In genomic region chr7:109954622-109955401, GRCm38 (mm10) we compare ENCODE assay signal across 14 mouse cellular contexts. TPM values are rescaled to one million over a fixed set of nuclear protein-coding genes. Genes with fewer than 3 reads are reported as not detected.
A peak's percentile ranks its signal among the peaks of the same experiment; 100 is the strongest.
DNase-seq lines count a peak whose midpoint lies in the region; ATAC-seq and TF ChIP-seq lines count a peak whose summit lies in the region.
"Had no signal": no experiment of that assay in that cellular context is flagged by ENCODE, and none has a peak within 500 bp of the region (broad histone marks: within the 10 kb centered on the region; RNA-seq: fewer than 3 reads in every experiment).

No protein-coding gene starts in this region.

- no peaks in the 10 kb centered on the region for H3K9me3 ChIP-seq in liver, postnatal 0 days (ENCODE audit: low read length)
- H3K9me3 ChIP-seq in intestine, embryonic 16.5 days (ENCODE audit: control insufficient read depth, low read length): no peaks in the 10 kb centered on the region
- H3K9me3 ChIP-seq in forebrain, embryonic 14.5 days (replicated peaks; ENCODE audit: control insufficient read depth, low read length): no peaks in the 10 kb centered on the region
- H3K9me3 ChIP-seq: limb, embryonic 13.5 days had no signal

- no peak overlapping the region for H3K9ac ChIP-seq in liver, adult 2 months (ENCODE audit: low read depth, low read length)
- no peak overlapping the region for H3K9ac ChIP-seq in liver, postnatal 0 days (replicated peaks)
- H3K9ac ChIP-seq in intestine, embryonic 16.5 days (ENCODE audit: low read depth, low read length): no peak overlapping the region
- no peak overlapping the region for H3K9ac ChIP-seq in forebrain, embryonic 14.5 days (ENCODE audit: low read length)
- H3K9ac ChIP-seq: forebrain, postnatal 0 days; limb, embryonic 13.5 days had no signal

- H3K27me3 ChIP-seq in cerebellum, adult 2 months (ENCODE audit: control insufficient read depth, insufficient read depth, low read length): no peaks in the 10 kb centered on the region
- H3K27me3 ChIP-seq in liver, adult 2 months (ENCODE audit: control insufficient read depth, insufficient read depth, low read length): no peaks in the 10 kb centered on the region
- no peaks in the 10 kb centered on the region for H3K27me3 ChIP-seq in liver, postnatal 0 days (ENCODE audit: insufficient read depth, low read length)
- H3K27me3 ChIP-seq in intestine, embryonic 16.5 days (replicated peaks; ENCODE audit: control insufficient read depth, insufficient read depth, low read length): no peaks in the 10 kb centered on the region
- no peaks in the 10 kb centered on the region for H3K27me3 ChIP-seq in forebrain, embryonic 14.5 days (replicated peaks; ENCODE audit: control insufficient read depth, insufficient read depth, low read length)
- H3K27me3 ChIP-seq: limb, embryonic 13.5 days had no signal

- peak overlapping the region; percentile 55; the same call in 1 of the 2 replicates for H3K27ac ChIP-seq in cerebellum, adult 2 months (ENCODE audit: insufficient read depth, low read length)
- H3K27ac ChIP-seq in liver, adult 2 months (replicated peaks; ENCODE audit: insufficient read depth, low read depth, low read length): peak overlapping the region; percentile 17; the same call in 1 of the 2 replicates
- no peak overlapping the region for H3K27ac ChIP-seq in liver, postnatal 0 days (ENCODE audit: low read depth)
- H3K27ac ChIP-seq in intestine, embryonic 16.5 days (ENCODE audit: low read length): 0 out of 2 replicates have a peak overlapping the region, but pooled peaks have one; percentile 36
- H3K27ac ChIP-seq in forebrain, embryonic 14.5 days (ENCODE audit: low read depth, low read length): no peak overlapping the region
- H3K27ac ChIP-seq: left cerebral cortex, adult 2 months; limb, embryonic 13.5 days had no signal

- WGBS in cerebellum, adult 2 months: 38% methylated on average over 6 of the region's 6 CpGs
- 47% methylated on average over 6 of the region's 6 CpGs for WGBS in liver, adult 2 months
- WGBS in liver, postnatal 0 days (ENCODE audit: insufficient replicate concordance): 57% methylated on average over 6 of the region's 6 CpGs
- WGBS in intestine, embryonic 16.5 days: 51% methylated on average over 6 of the region's 6 CpGs
- 70% methylated on average over 6 of the region's 6 CpGs for WGBS in forebrain, embryonic 14.5 days

- H3K4me3 ChIP-seq in cerebellum, adult 2 months (replicated peaks; ENCODE audit: insufficient read depth, low read depth, low read length): no peak overlapping the region
- no peak overlapping the region for H3K4me3 ChIP-seq in liver, adult 2 months (ENCODE audit: insufficient read depth, low read depth, low read length)
- no peak overlapping the region for H3K4me3 ChIP-seq in liver, postnatal 0 days (ENCODE audit: low read depth, low read length)
- no peak overlapping the region for H3K4me3 ChIP-seq in intestine, embryonic 16.5 days (ENCODE audit: low read length)
- no peak overlapping the region for H3K4me3 ChIP-seq in forebrain, embryonic 14.5 days (ENCODE audit: low read depth, low read length)
- H3K4me3 ChIP-seq: left cerebral cortex, adult 2 months; limb, embryonic 13.5 days had no signal

- no peak overlapping the region for H3K4me2 ChIP-seq in liver, postnatal 0 days (ENCODE audit: low read depth, low read length)
- H3K4me2 ChIP-seq in intestine, embryonic 16.5 days (ENCODE audit: low read depth, low read length): no peak overlapping the region
- H3K4me2 ChIP-seq in forebrain, embryonic 14.5 days (ENCODE audit: low read length): no peak overlapping the region
- H3K4me2 ChIP-seq: limb, embryonic 13.5 days had no signal

- H3K4me1 ChIP-seq in cerebellum, adult 2 months (ENCODE audit: control insufficient read depth, insufficient read depth, low read length): peaks cover 12% of the 10 kb centered on the region
- peaks cover 23% of the 10 kb centered on the region for H3K4me1 ChIP-seq in liver, adult 2 months (ENCODE audit: control insufficient read depth, insufficient read depth, low read length)
- peaks cover 32% of the 10 kb centered on the region for H3K4me1 ChIP-seq in liver, postnatal 0 days (ENCODE audit: insufficient read depth)
- peaks cover 25% of the 10 kb centered on the region for H3K4me1 ChIP-seq in intestine, embryonic 16.5 days (ENCODE audit: control insufficient read depth, insufficient read depth, low read length)
- H3K4me1 ChIP-seq in forebrain, embryonic 14.5 days (ENCODE audit: control insufficient read depth, insufficient read depth, low read length): peaks cover 17% of the 10 kb centered on the region

- ATAC-seq in liver, postnatal 0 days: no peak
- ATAC-seq in intestine, embryonic 16.5 days: peak; percentile 50
- no peak for ATAC-seq in forebrain, embryonic 14.5 days
- ATAC-seq: forebrain, postnatal 0 days had no signal

- TF ChIP-seq POLR2A in cerebellum, adult 2 months (IDR thresholded peaks at IDR 0.05; ENCODE audit: borderline replicate concordance, insufficient read depth, low read length): no peak
- no peak for TF ChIP-seq POLR2A in liver, adult 2 months (IDR thresholded peaks at IDR 0.05; ENCODE audit: extremely low read depth, insufficient read depth, low read length)

- DNase-seq in cerebellum, adult 2 months: no peak
- no peak for DNase-seq in cerebellum, adult 8-10 months
- no peak for DNase-seq in liver, adult 2 months (ENCODE audit: extremely low read depth, low read depth, low spot score)
- no peak for DNase-seq in liver, postnatal 0 days
- DNase-seq in kidney, postnatal 10 days: peak; percentile 27
- no peak for DNase-seq in forebrain, embryonic 14.5 days (ENCODE audit: low spot score)
- DNase-seq in layer of hippocampus, adult 9-10 months (ENCODE audit: low spot score): no peak
- DNase-seq: B cell, adult 2 months; cerebellum, adult 9-10 months; forebrain, postnatal 0 days; midbrain, embryonic 14.5 days had no signal

- H3K36me3 ChIP-seq in liver, adult 2 months (ENCODE audit: control insufficient read depth, insufficient read depth, low read length): no peaks in the 10 kb centered on the region
- H3K36me3 ChIP-seq in liver, postnatal 0 days (replicated peaks; ENCODE audit: insufficient read depth, low read length): no peaks in the 10 kb centered on the region
- no peaks in the 10 kb centered on the region for H3K36me3 ChIP-seq in intestine, embryonic 16.5 days (ENCODE audit: control insufficient read depth, insufficient read depth, low read length)
- H3K36me3 ChIP-seq in forebrain, embryonic 14.5 days (ENCODE audit: control insufficient read depth, insufficient read depth, low read length): no peaks in the 10 kb centered on the region
- H3K36me3 ChIP-seq: limb, embryonic 13.5 days had no signal

- no peak for TF ChIP-seq CTCF in cerebellum, adult 2 months (IDR thresholded peaks at IDR 0.05; ENCODE audit: borderline replicate concordance, insufficient read depth, low read depth, low read length)
- no peak for TF ChIP-seq CTCF in liver, adult 2 months (IDR thresholded peaks at IDR 0.05; ENCODE audit: low read depth, low read length)
- no peak for TF ChIP-seq CTCF in liver, postnatal 0 days (IDR thresholded peaks at IDR 0.05; ENCODE audit: low read depth)

- peaks cover 21% of the 10 kb centered on the region for H3K79me2 ChIP-seq in liver, adult 2 months (ENCODE audit: control insufficient read depth, insufficient read depth, low read length)

- TF ChIP-seq EP300 in liver, postnatal 0 days (IDR thresholded peaks at IDR 0.05; ENCODE audit: low read depth): no peak

RNA-seq across cellular contexts. Expression of gene Dennd5a, which starts 5.5 kb away (rescaled TPM):
- 270 TPM in 2 replicates for polyA plus RNA-seq in cerebellum, adult 2 months (2012; rRNA removed)
- 25.5 and 26.2 TPM in 2 replicates for total RNA-seq in liver, adult 2 months (2014; rRNA removed)
- 17.4 and 24.1 TPM in 2 replicates for polyA plus RNA-seq in liver, adult 2 months (2012; rRNA removed)
- polyA plus RNA-seq in liver, postnatal 0 days (2015; fragmentation: Nextera tagmentation; extraction: Ambion mirVana): 8.0 and 8.9 TPM in 2 replicates
- 16.3 and 18.0 TPM in 2 replicates for polyA plus RNA-seq in intestine, embryonic 16.5 days (2015; fragmentation: Nextera tagmentation; extraction: Ambion mirVana)
- polyA plus RNA-seq in forebrain, embryonic 14.5 days (2014; fragmentation: Nextera tagmentation; extraction: Ambion mirVana): 57.5 and 59.4 TPM in 2 replicates

RNA-seq across cellular contexts. Expression of gene Tmem41b, which starts 31.9 kb away (rescaled TPM):
- polyA plus RNA-seq in cerebellum, adult 2 months (2012; rRNA removed): 61.8 and 66.0 TPM in 2 replicates
- total RNA-seq in liver, adult 2 months (2014; rRNA removed): 42.9 and 43.1 TPM in 2 replicates
- polyA plus RNA-seq in liver, adult 2 months (2012; rRNA removed): 21.1 and 21.6 TPM in 2 replicates
- polyA plus RNA-seq in liver, postnatal 0 days (2015; fragmentation: Nextera tagmentation; extraction: Ambion mirVana): 26.9 and 27.7 TPM in 2 replicates
- polyA plus RNA-seq in intestine, embryonic 16.5 days (2015; fragmentation: Nextera tagmentation; extraction: Ambion mirVana): 88.6 and 98.5 TPM in 2 replicates
- 71.8 and 81.5 TPM in 2 replicates for polyA plus RNA-seq in forebrain, embryonic 14.5 days (2014; fragmentation: Nextera tagmentation; extraction: Ambion mirVana)

Comparison
In these comparisons a context has a peak if more than half of its experiments do, and no peak if none do; other contexts are left out.
1. H3K27ac ChIP-seq: peak in cerebellum, adult 2 months (single experiment), liver, adult 2 months (single experiment) and intestine, embryonic 16.5 days (single experiment); none in liver, postnatal 0 days (single experiment) and forebrain, embryonic 14.5 days (single experiment).